Comparison of ENCODE assay signal across 8 mouse cellular contexts in genomic region chr19:45235331-45235741, GRCm38 (mm10). TPM values are rescaled to one million over a fixed set of nuclear protein-coding genes. Genes with fewer than 3 reads are reported as not detected.
DNase-seq lines count a peak whose midpoint lies in the region; ATAC-seq and TF ChIP-seq lines count a peak whose summit lies in the region.

No protein-coding gene starts in this region.

- H3K9ac ChIP-seq in kidney, postnatal 0 days (ENCODE audit: low read depth, low read length), result no peak overlapping the region
- H3K9ac ChIP-seq in forebrain, embryonic 12.5 days, result no peak overlapping the region
- H3K9ac ChIP-seq in intestine, embryonic 14.5 days (ENCODE audit: low read length), result no peak overlapping the region
- H3K9ac ChIP-seq in neural tube, embryonic 13.5 days, result peak overlapping the region; percentile 96

- H3K36me3 ChIP-seq in kidney, postnatal 0 days (ENCODE audit: insufficient read depth, low read length), result no peaks in the 10 kb centered on the region
- no peaks in the 10 kb centered on the region for H3K36me3 ChIP-seq in forebrain, embryonic 12.5 days (replicated peaks)
- H3K36me3 ChIP-seq in intestine, embryonic 14.5 days (ENCODE audit: control insufficient read depth, insufficient read depth, low read length), result no peaks in the 10 kb centered on the region
- H3K36me3 ChIP-seq in neural tube, embryonic 13.5 days, result peaks cover 2% of the 10 kb centered on the region; the same call in 1 of the 2 replicates

- H3K9me3 ChIP-seq in kidney, postnatal 0 days (replicated peaks; ENCODE audit: low read length), result no peaks in the 10 kb centered on the region
- no peaks in the 10 kb centered on the region for H3K9me3 ChIP-seq in forebrain, embryonic 12.5 days
- no peaks in the 10 kb centered on the region for H3K9me3 ChIP-seq in intestine, embryonic 14.5 days (ENCODE audit: control insufficient read depth, low read length)
- H3K9me3 ChIP-seq in neural tube, embryonic 13.5 days, result no peaks in the 10 kb centered on the region

- peaks cover 87% of the 10 kb centered on the region for H3K27me3 ChIP-seq in kidney, postnatal 0 days (ENCODE audit: insufficient read depth, low read length)
- H3K27me3 ChIP-seq in forebrain, embryonic 12.5 days, result peaks cover 99% of the 10 kb centered on the region
- peaks cover 98% of the 10 kb centered on the region for H3K27me3 ChIP-seq in intestine, embryonic 14.5 days (replicated peaks; ENCODE audit: control insufficient read depth, insufficient read depth, low read length)
- peaks cover 68% of the 10 kb centered on the region for H3K27me3 ChIP-seq in neural tube, embryonic 13.5 days

- DNase-seq in kidney, postnatal 0 days (ENCODE audit: low spot score), result no peak
- no peak for DNase-seq in kidney, postnatal 25 days
- DNase-seq in intestine, embryonic 14.5 days (ENCODE audit: low spot score), result peak; percentile 75
- no peak for DNase-seq in frontal cortex, adult 2 months (ENCODE audit: extremely low spot score in 1 of 2, low spot score in 1 of 2)
- no peak for DNase-seq in lung, adult 18-20 months

- peak overlapping the region; percentile 54 for H3K4me2 ChIP-seq in kidney, postnatal 0 days (ENCODE audit: low read length)
- H3K4me2 ChIP-seq in forebrain, embryonic 12.5 days, result peak overlapping the region; percentile 38
- peak overlapping the region; percentile 20 for H3K4me2 ChIP-seq in intestine, embryonic 14.5 days (ENCODE audit: low read length)
- H3K4me2 ChIP-seq in neural tube, embryonic 13.5 days, result peak overlapping the region; percentile 75

- WGBS in kidney, postnatal 0 days, result 0% methylated on average over 37 of the region's 53 CpGs
- 1% methylated on average over 42 of the region's 53 CpGs for WGBS in forebrain, embryonic 12.5 days
- WGBS in intestine, embryonic 14.5 days, result 1% methylated on average over 31 of the region's 53 CpGs
- under 1% methylated on average over 38 of the region's 53 CpGs for WGBS in neural tube, embryonic 13.5 days

- peak overlapping the region; percentile 33 for H3K4me3 ChIP-seq in kidney, postnatal 0 days (replicated peaks; ENCODE audit: low read depth, low read length)
- H3K4me3 ChIP-seq in forebrain, embryonic 12.5 days (replicated peaks), result peak overlapping the region; percentile 19
- peak overlapping the region; percentile 9; the same call in 1 of the 2 replicates for H3K4me3 ChIP-seq in intestine, embryonic 14.5 days (ENCODE audit: low read depth, low read length)
- H3K4me3 ChIP-seq in neural tube, embryonic 13.5 days, result peak overlapping the region; percentile 68

- peaks cover 35% of the 10 kb centered on the region for H3K4me1 ChIP-seq in kidney, postnatal 0 days (replicated peaks; ENCODE audit: insufficient read depth, low read length)
- H3K4me1 ChIP-seq in forebrain, embryonic 12.5 days, result peaks cover 40% of the 10 kb centered on the region
- peaks cover 14% of the 10 kb centered on the region for H3K4me1 ChIP-seq in intestine, embryonic 14.5 days (replicated peaks; ENCODE audit: control insufficient read depth, insufficient read depth, low read length)
- H3K4me1 ChIP-seq in neural tube, embryonic 13.5 days (replicated peaks), result peaks cover 47% of the 10 kb centered on the region

- TF ChIP-seq CTCF in kidney, postnatal 0 days (IDR thresholded peaks at IDR 0.05; ENCODE audit: low read depth), result no peak

- no peak overlapping the region for H3K27ac ChIP-seq in kidney, postnatal 0 days
- H3K27ac ChIP-seq in forebrain, embryonic 12.5 days, result no peak overlapping the region
- H3K27ac ChIP-seq in intestine, embryonic 14.5 days (ENCODE audit: low read depth), result no peak overlapping the region
- H3K27ac ChIP-seq in neural tube, embryonic 13.5 days (replicated peaks), result peak overlapping the region; percentile 99

- no peak for ATAC-seq in kidney, postnatal 0 days (replicated peaks; ENCODE audit: low FRiP score, low read depth)
- ATAC-seq in forebrain, embryonic 12.5 days (ENCODE audit: low FRiP score), result no peak
- ATAC-seq in intestine, embryonic 14.5 days (replicated peaks; ENCODE audit: low FRiP score, low TSS enrichment, low read depth), result no peak
- no peak for ATAC-seq in neural tube, embryonic 13.5 days (ENCODE audit: low read depth)
- no peak for ATAC-seq in frontal cortex, adult (ENCODE audit: low TSS enrichment)

RNA-seq across cellular contexts. Expression of gene Lbx1, which starts 0.3 kb away (rescaled TPM):
- 0.04 TPM in 1 of 2 replicates, not detected in the other for polyA plus RNA-seq in kidney, postnatal 0 days (2015; fragmentation: Nextera tagmentation; extraction: Ambion mirVana)
- polyA plus RNA-seq in forebrain, embryonic 12.5 days (2016; fragmentation: Nextera tagmentation; extraction: Ambion mirVana), result not detected in 2 replicates
- polyA plus RNA-seq in intestine, embryonic 14.5 days (2014; fragmentation: Nextera tagmentation; extraction: Ambion mirVana), result not detected in 2 replicates
- polyA plus RNA-seq in neural tube, embryonic 13.5 days (2015; fragmentation: Nextera tagmentation; extraction: Ambion mirVana), result 16.0 and 16.9 TPM in 2 replicates
- polyA plus RNA-seq in frontal cortex, adult 2 months (2012; rRNA removed), result not detected in 2 replicates

Comparison
In these comparisons a context has a peak if more than half of its experiments do, and no peak if none do; other contexts are left out.
1. H3K4me2 ChIP-seq: peak in every context shown above with its lines; median percentile 75 in neural tube, embryonic 13.5 days; 54 in kidney, postnatal 0 days; 38 in forebrain, embryonic 12.5 days; 20 in intestine, embryonic 14.5 days.
2. H3K4me3 ChIP-seq: peak in every context shown above with its lines; median percentile 68 in neural tube, embryonic 13.5 days; 33 in kidney, postnatal 0 days; 19 in forebrain, embryonic 12.5 days; 9 in intestine, embryonic 14.5 days.
3. RNA of gene Lbx1, which starts 0.3 kb away (polyA plus RNA-seq): 16.0 to 16.9 TPM in neural tube, embryonic 13.5 days; 0.04 TPM in kidney, postnatal 0 days, not detected in frontal cortex, adult 2 months, not detected in forebrain, embryonic 12.5 days and not detected in intestine, embryonic 14.5 days; every median in the first group is over 10 times any median in the second.